Mouse (Mus musculus): Measurements from ENCODE around the gene Dtl. TPM values are rescaled to one million over a fixed set of nuclear protein-coding genes. Genes with fewer than 3 reads are reported as not detected.

Gene Dtl
- polyA plus RNA-seq, 1 experiment from 2014 or later: 59.6 TPM

GRCm38 (mm10) chr1:191609051-191609450, 33.7 kb upstream of the Dtl start:
- H3K9ac ChIP-seq: no peak overlapping the region
- no peaks in the 10 kb centered on the region for H3K27me3 ChIP-seq
- no peak overlapping the region for H3K27ac ChIP-seq
- no peak overlapping the region for H3K4me2 ChIP-seq
- H3K36me3 ChIP-seq: peaks cover 80% of the 10 kb centered on the region
- no peaks in the 10 kb centered on the region for H3K9me3 ChIP-seq
- 88% methylated on average over 6 of the region's 6 CpGs for WGBS
- H3K4me1 ChIP-seq: no peaks in the 10 kb centered on the region
- no peak for ATAC-seq (ENCODE audit: borderline replicate concordance, extremely low read depth, low FRiP score, low TSS enrichment)
- no peak overlapping the region for H3K4me3 ChIP-seq

- 63% methylated on average over 3 of the region's 3 CpGs for WGBS
- no peak for ATAC-seq (ENCODE audit: borderline replicate concordance, extremely low read depth, low FRiP score, low TSS enrichment)
These were observed 29.3 kb upstream of the Dtl start for GRCm38 (mm10) chr1:191604690-191605089.

GRCm38 (mm10) chr1:191599210-191599609, 23.9 kb upstream of the Dtl start:
- ATAC-seq (ENCODE audit: borderline replicate concordance, extremely low read depth, low FRiP score, low TSS enrichment): no peak
- Histone ChIP-seq H3K36me3 (peaks cover 67% of the 10 kb centered on the region), H3K27me3 (no peaks in the 10 kb centered on the region), H3K9ac (no peak overlapping the region), H3K4me1 (no peaks in the 10 kb centered on the region), H3K4me3 (no peak overlapping the region), H3K27ac (no peak overlapping the region), H3K9me3 (no peaks in the 10 kb centered on the region), H3K4me2 (no peak overlapping the region)
- WGBS: 58% methylated on average over 5 of the region's 5 CpGs

More at GRCm38 (mm10) chr1:191604690-191605089, 29.3 kb upstream of the Dtl start:
- Histone ChIP-seq H3K4me3 (no peak overlapping the region), H3K27me3 (no peaks in the 10 kb centered on the region), H3K9ac (no peak overlapping the region), H3K4me2 (no peak overlapping the region), H3K4me1 (no peaks in the 10 kb centered on the region), H3K27ac (no peak overlapping the region), H3K36me3 (peaks cover 73% of the 10 kb centered on the region), H3K9me3 (no peaks in the 10 kb centered on the region)

- 91% methylated on average over 8 of the region's 8 CpGs for WGBS
- Histone ChIP-seq H3K4me2 (no peak overlapping the region), H3K27ac (no peak overlapping the region), H3K9ac (no peak overlapping the region), H3K4me3 (no peak overlapping the region), H3K4me1 (no peaks in the 10 kb centered on the region), H3K27me3 (no peaks in the 10 kb centered on the region), H3K9me3 (no peaks in the 10 kb centered on the region), H3K36me3 (peaks cover 57% of the 10 kb centered on the region)
- ATAC-seq (ENCODE audit: borderline replicate concordance, extremely low read depth, low FRiP score, low TSS enrichment): no peak
These were observed 20.7 kb upstream of the Dtl start for GRCm38 (mm10) chr1:191596076-191596475.

GRCm38 (mm10) chr1:191592016-191592720, 16.8 kb upstream of the Dtl start:
- Histone ChIP-seq H3K27ac (no peak overlapping the region), H3K9ac (no peak overlapping the region), H3K36me3 (peaks cover 55% of the 10 kb centered on the region), H3K4me1 (no peaks in the 10 kb centered on the region), H3K4me3 (no peak overlapping the region), H3K27me3 (no peaks in the 10 kb centered on the region), H3K4me2 (no peak overlapping the region), H3K9me3 (no peaks in the 10 kb centered on the region)
- ATAC-seq (ENCODE audit: borderline replicate concordance, extremely low read depth, low FRiP score, low TSS enrichment): no peak
- WGBS: 78% methylated on average over 12 of the region's 12 CpGs

GRCm38 (mm10) chr1:191588749-191589148, 13.4 kb upstream of the Dtl start:
- Histone ChIP-seq H3K27ac (no peak overlapping the region), H3K27me3 (no peaks in the 10 kb centered on the region), H3K4me1 (no peaks in the 10 kb centered on the region), H3K9me3 (no peaks in the 10 kb centered on the region), H3K4me2 (no peak overlapping the region), H3K36me3 (peaks cover 52% of the 10 kb centered on the region), H3K9ac (no peak overlapping the region), H3K4me3 (no peak overlapping the region)
- ATAC-seq (ENCODE audit: borderline replicate concordance, extremely low read depth, low FRiP score, low TSS enrichment): no peak
- WGBS: 90% methylated on average over 2 of the region's 2 CpGs

GRCm38 (mm10) chr1:191587062-191587461, 11.7 kb upstream of the Dtl start:
- Histone ChIP-seq H3K27ac (no peak overlapping the region), H3K4me1 (no peaks in the 10 kb centered on the region), H3K4me3 (no peak overlapping the region), H3K4me2 (no peak overlapping the region), H3K9me3 (no peaks in the 10 kb centered on the region), H3K36me3 (peaks cover 55% of the 10 kb centered on the region), H3K9ac (no peak overlapping the region), H3K27me3 (no peaks in the 10 kb centered on the region)
- 87% methylated on average over 3 of the region's 3 CpGs for WGBS
- no peak for ATAC-seq (ENCODE audit: borderline replicate concordance, extremely low read depth, low FRiP score, low TSS enrichment)

- Histone ChIP-seq H3K4me2 (no peak overlapping the region), H3K9me3 (no peaks in the 10 kb centered on the region), H3K9ac (no peak overlapping the region), H3K4me3 (no peak overlapping the region), H3K4me1 (no peaks in the 10 kb centered on the region), H3K36me3 (peaks cover 50% of the 10 kb centered on the region), H3K27ac (no peak overlapping the region), H3K27me3 (no peaks in the 10 kb centered on the region)
- WGBS: 79% methylated on average over 2 of the region's 2 CpGs
- ATAC-seq (ENCODE audit: borderline replicate concordance, extremely low read depth, low FRiP score, low TSS enrichment): no peak
These were observed 10.4 kb upstream of the Dtl start for GRCm38 (mm10) chr1:191585704-191586103.

- ATAC-seq (ENCODE audit: borderline replicate concordance, extremely low read depth, low FRiP score, low TSS enrichment): no peak
- Histone ChIP-seq H3K4me3 (no peak overlapping the region), H3K9me3 (no peaks in the 10 kb centered on the region), H3K4me2 (no peak overlapping the region), H3K36me3 (peaks cover 55% of the 10 kb centered on the region), H3K27ac (no peak overlapping the region), H3K4me1 (no peaks in the 10 kb centered on the region), H3K9ac (no peak overlapping the region), H3K27me3 (no peaks in the 10 kb centered on the region)
- 90% methylated on average over 4 of the region's 4 CpGs for WGBS
These were observed 9.1 kb upstream of the Dtl start for GRCm38 (mm10) chr1:191584483-191584882.

GRCm38 (mm10) chr1:191583836-191584235, 8.5 kb upstream of the Dtl start:
- H3K4me2 ChIP-seq: no peak overlapping the region
- 95% methylated on average over 4 of the region's 4 CpGs for WGBS
- no peak for ATAC-seq (ENCODE audit: borderline replicate concordance, extremely low read depth, low FRiP score, low TSS enrichment)
- H3K9me3 ChIP-seq: no peaks in the 10 kb centered on the region
- no peaks in the 10 kb centered on the region for H3K4me1 ChIP-seq
- peaks cover 51% of the 10 kb centered on the region for H3K36me3 ChIP-seq
- H3K27ac ChIP-seq: no peak overlapping the region
- no peaks in the 10 kb centered on the region for H3K27me3 ChIP-seq
- H3K9ac ChIP-seq: no peak overlapping the region
- no peak overlapping the region for H3K4me3 ChIP-seq

- H3K9ac ChIP-seq: no peak overlapping the region
- peaks cover 16% of the 10 kb centered on the region for H3K4me1 ChIP-seq
- WGBS: 89% methylated on average over 4 of the region's 4 CpGs
- no peak overlapping the region for H3K4me3 ChIP-seq
- peaks cover 30% of the 10 kb centered on the region for H3K36me3 ChIP-seq
- no peak for ATAC-seq (ENCODE audit: borderline replicate concordance, extremely low read depth, low FRiP score, low TSS enrichment)
- no peak overlapping the region for H3K4me2 ChIP-seq
- H3K27ac ChIP-seq: no peak overlapping the region
- no peaks in the 10 kb centered on the region for H3K27me3 ChIP-seq
- no peaks in the 10 kb centered on the region for H3K9me3 ChIP-seq
These were observed 6.3 kb upstream of the Dtl start for GRCm38 (mm10) chr1:191581641-191582040.

GRCm38 (mm10) chr1:191579524-191579923, 4.2 kb upstream of the Dtl start:
- no peaks in the 10 kb centered on the region for H3K9me3 ChIP-seq
- no peak for ATAC-seq (ENCODE audit: borderline replicate concordance, extremely low read depth, low FRiP score, low TSS enrichment)
- no peak overlapping the region for H3K9ac ChIP-seq
- H3K4me2 ChIP-seq: no peak overlapping the region
- peaks cover 24% of the 10 kb centered on the region for H3K36me3 ChIP-seq
- H3K27ac ChIP-seq: no peak overlapping the region
- no peaks in the 10 kb centered on the region for H3K27me3 ChIP-seq
- no peak overlapping the region for H3K4me3 ChIP-seq
- peaks cover 20% of the 10 kb centered on the region for H3K4me1 ChIP-seq
- 92% methylated on average over 3 of the region's 3 CpGs for WGBS

Data from lung, embryonic 15.5 days (tissue).